Mouse (Mus musculus) heart, adult 2 months (tissue): ENCODE measurements around the gene Adcy7. TPM values are rescaled to one million over a fixed set of nuclear protein-coding genes. Genes with fewer than 3 reads are reported as not detected.

Experiments
- DNase-seq, 2 experiments: peaks; one replicate each; pipeline ENCODE4 v3.0.0; 2021
- H3K27ac ChIP-seq: fragments of 200-600 bp; 2 replicates; pipeline ENCODE4 v1.8.1; 2022
- H3K27me3 ChIP-seq: fragments of 200-500 bp; 2 replicates; pipeline ENCODE4 v1.6.1; 2012; ENCODE audit warnings: mild to moderate bottlenecking, low read length, inconsistent platforms, mixed read lengths; ENCODE audit not compliant: control insufficient read depth, insufficient read depth
- H3K36me3 ChIP-seq: fragments of 200-500 bp; 2 replicates; pipeline ENCODE4 v1.6.1; 2012; ENCODE audit warnings: low read length, inconsistent platforms; ENCODE audit not compliant: control insufficient read depth, insufficient read depth
- H3K4me1 ChIP-seq: fragments of 200-500 bp; 2 replicates; pipeline ENCODE4 v1.6.1; 2011; ENCODE audit warnings: low read length; ENCODE audit not compliant: control insufficient read depth, insufficient read depth
- H3K4me3 ChIP-seq: fragments of 200-600 bp; 2 replicates; pipeline ENCODE4 v1.8.1; 2022
- H3K79me2 ChIP-seq: fragments of 200-500 bp; replicated peaks from 2 replicates; pipeline ENCODE4 v1.6.1; 2012; ENCODE audit warnings: mild to moderate bottlenecking, inconsistent platforms, low read length, moderate library complexity, mixed read lengths; ENCODE audit not compliant: control insufficient read depth, insufficient read depth
- H3K9ac ChIP-seq: fragments of 200-500 bp; 2 replicates; pipeline ENCODE4 v1.6.1; 2012; ENCODE audit warnings: low read depth, mild to moderate bottlenecking, control low read depth, inconsistent platforms, low read length, mixed read lengths
- CTCF ChIP-seq: fragments of 200-600 bp; IDR thresholded peaks from 2 replicates; pipeline ENCODE4 v1.8.1; 2022; ENCODE audit warnings: antibody characterized with exemption, mild to moderate bottlenecking, moderate library complexity
- EP300 ChIP-seq: fragments of 200-500 bp; IDR thresholded peaks from 2 replicates; pipeline ENCODE4 v1.6.1; 2011; ENCODE audit warnings: low read depth, low read length, control low read depth; ENCODE audit not compliant: insufficient read depth
- POLR2A ChIP-seq: fragments of 200-500 bp; IDR thresholded peaks from 2 replicates; pipeline ENCODE4 v1.6.1; 2011; ENCODE audit warnings: mild to moderate bottlenecking, low read depth, low read length, control low read depth; ENCODE audit not compliant: insufficient read depth
- WGBS: fragments of 180-500 bp; shearing (Covaris S2); methylation state at CpG from one replicate; pipeline ENCODE4 v1.1.7; 2018; 5-methylcytosine and 5-hydroxymethylcytosine counted together
- intact Hi-C: fragments of 180-260 bp; cut with DNase I; formaldehyde crosslinking; loops from one replicate; pipeline ENCODE4 v1.15.1; 2025
- polyA plus RNA-seq: library from polyadenylated mRNA; depleted of rRNA; stranded (reverse); fragments of >200 nt; gene quantifications from 2 replicates; pipeline ENCODE4 v1.2.3, GENCODE M21; 2012
- total RNA-seq, 2 experiments: library from RNA; stranded (reverse); gene quantifications; 2 replicates each; pipeline ENCODE4 v1.2.3; 2021

Gene Adcy7
- total and polyA plus RNA-seq, 3 experiments = 5.9 to 10.5 (median 7.6) TPM

- Histone ChIP-seq H3K4me3 (peak overlapping the region; percentile 89), H3K9ac (peak overlapping the region; percentile 96), H3K27ac (peak overlapping the region; percentile 91), H3K36me3 (peaks cover 18% of the 10 kb centered on the region), H3K79me2 (peaks cover 2% of the 10 kb centered on the region; the same call in 1 of the 2 replicates), H3K27me3 (no peaks in the 10 kb centered on the region), H3K4me1 (peaks cover 7% of the 10 kb centered on the region)
- 1% methylated on average over 31 of the region's 31 CpGs for WGBS
- intact Hi-C loops = loop anchor here (2.0 to 10.0 kb wide), 4 partner anchors 94 to 246 kb away; partner anchors contain the start of genes Cnep1r1 and Nkd1
- peak in 1 of 2 experiments; percentile 25 for DNase-seq
- TF ChIP-seq EP300 = no peak
- TF ChIP-seq POLR2A = no peak
- TF ChIP-seq CTCF = no peak
Observed at GRCm38 (mm10) chr8:88361044-88361707, 89.0 kb downstream of the Adcy7 start.

- Histone ChIP-seq H3K4me3 (peak within 1 kb of the TSS; percentile 89), H3K79me2 (peaks cover 2% of the 10 kb centered on the region; the same call in 1 of the 2 replicates), H3K27me3 (no peaks in the 10 kb centered on the region), H3K27ac (peak within 1 kb of the TSS; percentile 91), H3K4me1 (peaks cover 7% of the 10 kb centered on the region), H3K36me3 (peaks cover 18% of the 10 kb centered on the region), H3K9ac (peak within 1 kb of the TSS; percentile 96)
- intact Hi-C loops = loop anchor here (2.0 to 10.0 kb wide), 6 partner anchors 95 to 339 kb away; partner anchors contain the start of genes Cnep1r1 and Nkd1
- DNase-seq = peak; percentile 91 to 96
- TF ChIP-seq EP300 (no peak), POLR2A (0 out of 2 replicates have a peak, but pooled peaks have one; percentile 58), CTCF (peak; percentile 93)
- WGBS = under 1% methylated on average over 77 of the region's 91 CpGs
Observed at GRCm38 (mm10) chr8:88361708-88362428, 89.7 kb downstream of the Adcy7 start, which contains the start of gene Brd7. Brd7 (minus strand) TSS chr8:88362194.

GRCm38 (mm10) chr8:88362446-88363150 is 90.4 kb downstream of the Adcy7 start:
- Histone ChIP-seq H3K27me3 (no peaks in the 10 kb centered on the region), H3K36me3 (peaks cover 17% of the 10 kb centered on the region), H3K4me1 (peaks cover 7% of the 10 kb centered on the region), H3K4me3 (peak overlapping the region; percentile 89), H3K79me2 (peaks cover 2% of the 10 kb centered on the region; the same call in 1 of the 2 replicates), H3K9ac (peak overlapping the region; percentile 72), H3K27ac (peak overlapping the region; percentile 91)
- intact Hi-C loops = loop anchor here (2.0 to 10.0 kb wide), 5 partner anchors 160 to 338 kb away; partner anchors contain the start of genes Cnep1r1 and Nkd1
- DNase-seq = peak; percentile 39 to 40
- WGBS = 12% methylated on average over 11 of the region's 11 CpGs
- TF ChIP-seq POLR2A (no peak), EP300 (no peak), CTCF (no peak; the same call in none of the 2 replicates)

DNA sequence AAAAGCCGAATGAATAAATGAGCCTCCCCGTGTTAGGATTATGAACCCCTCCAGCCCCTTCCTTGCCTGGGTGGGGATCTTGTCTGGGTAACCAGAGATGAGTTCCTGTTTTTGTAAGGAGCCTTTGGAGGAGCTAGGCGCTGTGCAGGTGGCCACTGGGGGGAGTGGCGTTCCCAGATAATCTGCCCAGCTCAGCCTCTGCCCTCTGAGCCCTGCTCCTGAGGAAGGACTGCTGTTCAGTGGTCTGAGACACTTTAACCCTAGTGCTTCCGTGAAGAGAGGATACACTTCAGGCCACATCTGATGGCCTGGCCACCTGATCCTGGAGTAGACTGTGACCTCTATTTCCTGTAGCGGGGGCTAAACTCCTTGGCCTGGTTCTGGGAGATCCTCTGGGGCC is 97.0 kb downstream of the Adcy7 start:
- no peaks in the 10 kb centered on the region for H3K79me2 ChIP-seq
- intact Hi-C loops = loop anchor here (10.0 kb wide), 1 partner anchor 254 kb away; the partner anchor contains the start of gene Cnep1r1
- DNase-seq = no peak
- no peak overlapping the region for H3K9ac ChIP-seq
- no peak overlapping the region for H3K27ac ChIP-seq
- H3K4me3 ChIP-seq = no peak overlapping the region
- H3K4me1 ChIP-seq = no peaks in the 10 kb centered on the region
- no peaks in the 10 kb centered on the region for H3K27me3 ChIP-seq
- TF ChIP-seq POLR2A (no peak), EP300 (no peak), CTCF (peak; percentile 52)
- WGBS = 27% methylated on average over 6 of the region's 6 CpGs
- H3K36me3 ChIP-seq = no peaks in the 10 kb centered on the region

DNA sequence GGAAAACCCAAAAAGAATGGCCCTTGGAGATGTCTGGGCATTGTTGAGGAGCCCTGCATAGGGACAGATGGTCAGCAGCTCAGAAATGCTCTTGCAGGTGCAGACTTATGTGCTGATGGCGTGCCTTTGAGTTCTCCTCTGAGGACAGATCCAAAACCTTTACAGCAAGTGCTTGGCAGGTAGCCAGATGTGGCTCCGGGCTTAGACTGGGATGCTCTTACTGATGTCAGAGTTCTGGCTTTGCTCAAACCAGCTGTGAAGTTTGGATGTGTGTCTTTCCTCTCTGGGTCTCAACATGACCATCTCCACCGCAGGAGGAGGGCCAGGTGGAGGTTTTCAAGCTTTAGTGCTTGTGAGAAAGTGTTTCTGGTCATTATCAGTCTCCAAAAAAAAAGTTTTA is 97.6 kb downstream of the Adcy7 start:
- no peaks in the 10 kb centered on the region for H3K79me2 ChIP-seq
- 32% methylated on average over 3 of the region's 3 CpGs for WGBS
- no peaks in the 10 kb centered on the region for H3K36me3 ChIP-seq
- H3K27me3 ChIP-seq = no peaks in the 10 kb centered on the region
- no peaks in the 10 kb centered on the region for H3K4me1 ChIP-seq
- no peak overlapping the region for H3K4me3 ChIP-seq
- TF ChIP-seq CTCF (no peak), POLR2A (no peak), EP300 (no peak)
- no peak for DNase-seq
- H3K27ac ChIP-seq = no peak overlapping the region
- intact Hi-C loops = loop anchor here (10.0 kb wide), 1 partner anchor 255 kb away; the partner anchor contains the start of gene Cnep1r1
- no peak overlapping the region for H3K9ac ChIP-seq
